Mouse (Mus musculus) kidney, adult 2 months (tissue): ENCODE results near the gene Arhgef17.

Source experiments
- CTCF ChIP-seq: fragments of 200-500 bp; conservative IDR thresholded peaks from 2 replicates; pipeline ENCODE4 v1.5.1; 2011; ENCODE audit warnings: low read depth, mild to moderate bottlenecking, control low read depth, low read length, moderate library complexity, mixed read lengths; ENCODE audit not compliant: insufficient read depth, insufficient read length
- POLR2A ChIP-seq: fragments of 200-500 bp; IDR thresholded peaks from one replicate; pipeline ENCODE4 v1.6.1; 2011; ENCODE audit warnings: low read depth, low read length, control low read depth

DNA sequence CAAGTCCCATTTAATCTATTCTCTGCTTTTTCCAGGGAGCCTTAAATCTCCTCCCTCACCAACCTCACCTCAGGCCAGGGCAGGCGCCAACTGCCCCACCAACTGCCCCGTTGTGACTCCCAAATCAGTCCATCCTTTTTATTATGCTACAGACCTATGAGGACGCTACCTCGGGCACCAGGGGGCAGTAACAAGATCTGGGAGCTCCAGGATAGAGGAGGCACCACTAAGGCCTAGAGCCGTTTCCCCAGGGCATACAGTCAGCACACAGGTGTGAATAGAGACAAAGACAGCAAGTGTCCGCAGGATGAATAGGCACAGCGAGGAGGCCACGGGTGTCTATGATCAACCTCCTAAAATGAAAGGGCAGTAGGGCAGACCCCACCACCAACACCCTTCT lies 23.3 kb downstream of the Arhgef17 start:
- TF ChIP-seq CTCF (no peak; the same call in 1 of the 2 replicates), POLR2A (no peak)
